Mouse (Mus musculus) hindbrain, postnatal 0 days (tissue): ENCODE measurements at regions not wholly inside any gene's neighbourhood (a gene's known extent, or its start where the extent isn't known, plus 50 kb on each side); places are given as distances from the start of the nearest gene placed in this dataset.

Source experiments
- ATAC-seq: fragments of 200-750 bp; cut with Nextera tagmentation; 2 replicates; pipeline ENCODE4 v1.8.0; 2017; ENCODE audit warnings: mild to moderate bottlenecking, moderate TSS enrichment, moderate library complexity
- DNase-seq: peaks from one replicate; pipeline ENCODE4 v3.0.0-alpha.2; 2015; ENCODE audit warnings: low spot score
- H3K27ac ChIP-seq: fragments of 300-500 bp; sonication (generic); 2 replicates; pipeline ENCODE4 v1.5.1; 2014; ENCODE audit warnings: mild to moderate bottlenecking
- H3K27me3 ChIP-seq: fragments of 300-500 bp; sonication (generic); 2 replicates; pipeline ENCODE4 v1.6.1; 2014; ENCODE audit warnings: low read length, mixed read lengths; ENCODE audit not compliant: insufficient read depth
- H3K36me3 ChIP-seq: fragments of 300-500 bp; sonication (generic); 2 replicates; pipeline ENCODE4 v1.6.1; 2014; ENCODE audit warnings: low read length, mixed read lengths; ENCODE audit not compliant: insufficient read depth
- H3K4me1 ChIP-seq: fragments of 300-500 bp; sonication (generic); 2 replicates; pipeline ENCODE4 v1.6.1; 2014; ENCODE audit warnings: antibody characterized with exemption, low read length, mixed read lengths; ENCODE audit not compliant: insufficient read depth
- H3K4me2 ChIP-seq: fragments of 300-500 bp; sonication (generic); 2 replicates; pipeline ENCODE4 v1.6.1; 2014; ENCODE audit warnings: low read depth, mild to moderate bottlenecking, low read length, moderate library complexity, mixed read lengths
- H3K4me3 ChIP-seq: fragments of 300-500 bp; sonication (generic); 2 replicates; pipeline ENCODE4 v1.5.1; 2014; ENCODE audit warnings: low read length
- H3K9ac ChIP-seq: fragments of 300-500 bp; sonication (generic); replicated peaks from 2 replicates; pipeline ENCODE4 v1.6.1; 2014; ENCODE audit warnings: mild to moderate bottlenecking, low read length, moderate library complexity, mixed read lengths
- H3K9me3 ChIP-seq: fragments of 300-500 bp; sonication (generic); 2 replicates; pipeline ENCODE4 v1.6.1; 2016; ENCODE audit warnings: low read length, mixed read lengths
- CTCF ChIP-seq: IDR thresholded peaks from 2 replicates; pipeline ENCODE4 v1.5.1; 2016; ENCODE audit warnings: antibody characterized with exemption, control low read depth, low read depth
- WGBS: fragments of 180-500 bp; shearing (Covaris S2); extraction: QIAGEN DNeasy Blood & Tissue Kit; methylation state at CpG from one replicate; pipeline ENCODE4 v1.1.7; 2014; 5-methylcytosine and 5-hydroxymethylcytosine counted together

DNA sequence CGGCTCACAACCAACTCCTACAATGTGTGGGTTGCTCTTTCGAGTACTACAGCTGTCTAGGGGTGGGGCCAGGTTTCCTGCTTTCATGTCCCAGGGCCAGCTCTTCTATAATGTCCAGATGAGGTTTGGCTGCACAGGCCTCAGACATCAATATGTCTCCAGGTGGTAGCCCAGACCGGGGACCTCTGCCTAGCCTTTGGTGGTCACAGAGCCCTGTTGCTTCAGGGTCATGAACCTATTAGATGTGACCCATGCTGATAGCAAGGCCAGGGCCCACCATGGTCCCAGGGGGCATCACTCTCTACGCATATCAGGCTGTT lies 1074.7 kb downstream of the 4930444P10Rik start:
- H3K4me1 ChIP-seq = no peaks in the 10 kb centered on the region
- no peaks in the 10 kb centered on the region for H3K27me3 ChIP-seq
- DNase-seq = no peak
- no peaks in the 10 kb centered on the region for H3K9me3 ChIP-seq
- TF ChIP-seq CTCF = no peak
- WGBS = 91% methylated on average over 4 of the region's 4 CpGs
- no peak for ATAC-seq
- H3K27ac ChIP-seq = no peak overlapping the region
- no peaks in the 10 kb centered on the region for H3K36me3 ChIP-seq
- no peak overlapping the region for H3K4me2 ChIP-seq
- no peak overlapping the region for H3K4me3 ChIP-seq
- no peak overlapping the region for H3K9ac ChIP-seq

DNA sequence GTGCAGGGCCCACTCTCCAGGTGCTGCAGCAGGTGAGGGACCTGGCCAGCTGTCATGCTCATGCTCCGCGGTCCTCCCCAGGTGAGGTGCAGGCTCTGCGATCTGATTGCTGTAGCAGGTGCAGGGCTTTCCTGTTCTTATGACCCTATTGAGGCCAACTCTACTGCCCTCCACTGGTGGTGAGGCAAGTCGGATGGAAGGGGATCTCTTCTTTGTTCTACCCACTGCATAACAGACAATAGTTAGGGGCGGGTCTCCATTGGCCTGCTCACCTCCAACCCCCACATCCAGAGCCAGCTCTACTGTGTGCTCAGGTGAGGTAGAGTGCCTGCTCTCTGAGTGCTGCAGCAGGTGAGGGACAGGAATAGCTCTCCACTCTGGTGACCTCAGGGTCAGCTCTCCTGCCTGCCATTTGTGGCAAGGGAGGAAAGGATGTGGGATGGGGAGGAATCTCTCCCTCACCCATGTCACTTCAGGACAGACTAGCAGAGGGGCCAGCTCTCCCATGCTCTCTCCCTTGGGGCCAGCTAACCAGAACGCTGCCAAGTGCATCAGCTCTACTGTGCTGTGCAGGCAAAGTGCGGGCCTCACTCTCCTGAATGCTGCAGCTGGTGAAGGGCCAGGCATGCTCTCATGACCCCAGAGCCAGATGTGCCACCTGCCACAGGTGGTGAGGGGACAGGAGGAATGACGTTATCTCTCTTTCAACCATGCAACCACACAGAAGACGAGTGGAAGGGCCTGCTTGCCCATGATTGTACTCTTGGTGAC lies 1075.3 kb downstream of the 4930444P10Rik start:
- Histone ChIP-seq H3K9ac (no peak overlapping the region), H3K4me2 (no peak overlapping the region), H3K36me3 (no peaks in the 10 kb centered on the region), H3K9me3 (no peaks in the 10 kb centered on the region), H3K27me3 (no peaks in the 10 kb centered on the region), H3K4me1 (no peaks in the 10 kb centered on the region), H3K4me3 (no peak overlapping the region), H3K27ac (no peak overlapping the region)
- ATAC-seq = no peak; the same call in 1 of the 2 replicates
- DNase-seq = no peak
- 76% methylated on average over 9 of the region's 9 CpGs for WGBS
- no peak for TF ChIP-seq CTCF

DNA sequence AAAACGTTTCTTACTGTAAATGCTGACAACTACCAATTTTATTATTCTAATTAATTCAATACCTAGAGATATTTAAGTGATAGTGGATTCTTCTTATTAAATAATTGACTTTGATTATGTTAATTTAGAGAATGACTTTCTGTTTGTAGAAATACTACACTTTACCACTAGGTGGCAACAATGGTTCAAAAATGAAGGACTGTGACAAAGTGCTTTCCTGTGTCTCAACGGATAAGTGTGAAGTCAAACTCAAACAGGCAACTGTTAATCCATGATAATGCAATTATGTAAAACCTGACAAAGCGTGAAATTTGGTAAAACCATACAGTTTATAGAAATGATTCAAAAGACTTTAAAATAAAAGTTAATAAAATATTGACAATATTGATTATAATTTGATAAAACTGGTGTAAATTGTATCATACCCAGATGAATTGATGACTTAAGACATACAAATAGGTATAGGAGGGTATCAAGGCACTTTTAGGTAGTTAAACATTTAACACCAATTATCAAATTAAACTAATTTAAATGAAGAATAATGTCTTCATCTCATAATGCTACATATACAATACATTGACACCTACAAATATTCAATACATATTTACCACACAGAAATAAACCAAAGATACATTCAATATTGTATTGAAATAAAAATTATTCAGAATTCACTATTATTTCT lies 1085.3 kb downstream of the 4930444P10Rik start:
- whole genome bisulfite sequencing = 1% methylated on average over 3 of the region's 3 CpGs
- H3K4me3 ChIP-seq = no peak overlapping the region
- H3K4me1 ChIP-seq = no peaks in the 10 kb centered on the region
- peak; percentile 76 for TF ChIP-seq CTCF
- no peak overlapping the region for H3K9ac ChIP-seq
- peak; percentile 82 for ATAC-seq
- peak; percentile 83 for DNase-seq
- no peak overlapping the region for H3K4me2 ChIP-seq
- H3K9me3 ChIP-seq = no peaks in the 10 kb centered on the region
- H3K27ac ChIP-seq = no peak overlapping the region
- H3K36me3 ChIP-seq = no peaks in the 10 kb centered on the region
- no peaks in the 10 kb centered on the region for H3K27me3 ChIP-seq

DNA sequence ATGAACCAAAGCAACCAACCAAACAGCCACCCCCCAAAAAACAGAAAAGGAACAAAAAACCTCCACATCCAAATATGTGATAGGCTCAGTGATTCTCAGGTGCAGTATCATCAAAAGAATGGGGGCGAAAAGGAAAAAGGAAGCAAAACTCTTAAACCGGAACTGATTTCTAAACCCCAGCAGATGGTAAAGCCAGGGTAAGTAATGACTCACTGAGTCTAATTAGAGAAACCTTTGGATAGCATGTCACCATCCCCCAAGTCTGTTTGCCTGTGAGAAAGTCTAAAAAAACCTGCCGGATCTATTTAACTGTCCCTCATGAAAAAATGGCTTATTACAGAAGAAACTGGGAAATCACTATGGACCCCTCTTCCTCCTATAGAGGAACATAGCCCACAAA lies 1097.8 kb downstream of the 4930444P10Rik start:
- Histone ChIP-seq H3K9me3 (no peaks in the 10 kb centered on the region), H3K4me1 (no peaks in the 10 kb centered on the region), H3K9ac (no peak overlapping the region), H3K27ac (no peak overlapping the region), H3K36me3 (no peaks in the 10 kb centered on the region), H3K4me3 (no peak overlapping the region), H3K27me3 (no peaks in the 10 kb centered on the region), H3K4me2 (no peak overlapping the region)
- no peak for DNase-seq
- TF ChIP-seq CTCF = no peak
- WGBS = 89% methylated on average over 3 of the region's 3 CpGs
- no peak for ATAC-seq

DNA sequence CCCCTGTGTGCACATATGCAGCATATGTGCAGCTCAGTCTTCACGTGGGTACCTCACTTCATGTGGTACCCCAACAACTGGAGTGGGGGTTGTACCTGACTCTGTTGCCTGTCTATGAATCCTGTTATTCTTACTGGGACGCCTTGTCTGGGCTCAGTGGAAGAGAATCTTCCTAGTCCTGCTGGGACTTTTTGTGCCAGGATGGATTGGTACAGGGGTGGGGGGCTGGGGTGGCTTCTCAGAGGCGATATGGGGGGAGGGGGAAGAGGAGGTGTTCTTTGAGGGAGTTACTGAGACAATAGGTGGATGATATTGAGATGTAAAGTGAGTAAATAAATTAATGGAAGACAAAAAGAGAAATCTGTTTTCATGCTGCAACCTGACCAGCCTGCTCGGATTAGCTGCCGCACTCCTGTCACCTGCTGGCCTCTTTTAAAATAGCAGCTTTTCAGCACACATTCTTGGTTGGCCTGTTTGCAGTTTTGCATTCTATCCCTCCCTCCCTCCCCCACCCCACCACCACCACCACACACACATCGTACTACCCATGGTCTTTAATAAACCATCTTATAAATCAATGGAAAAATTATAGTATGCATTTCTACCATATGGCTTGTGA lies 1112.9 kb downstream of the 4930444P10Rik start:
- Histone ChIP-seq H3K4me3 (no peak overlapping the region), H3K27ac (no peak overlapping the region), H3K4me2 (no peak overlapping the region), H3K4me1 (no peaks in the 10 kb centered on the region), H3K9me3 (no peaks in the 10 kb centered on the region), H3K9ac (no peak overlapping the region), H3K36me3 (no peaks in the 10 kb centered on the region), H3K27me3 (no peaks in the 10 kb centered on the region)
- DNase-seq = peak; percentile 65
- ATAC-seq = peak; percentile 72
- peak; percentile 67 for TF ChIP-seq CTCF
- 38% methylated on average over 6 of the region's 6 CpGs for WGBS
